Mouse (Mus musculus): ENCODE data around the gene Gjd3.

- TF ChIP-seq CTCF (IDR thresholded peaks at IDR 0.05; ENCODE audit: extremely low read depth, insufficient read depth, insufficient read length, insufficient replicate concordance) (no peak), POLR2A (IDR thresholded peaks at IDR 0.05; ENCODE audit: low read depth, low read length) (no peak)
These were observed 32.8 kb downstream of the Gjd3 start for GRCm38 (mm10) chr11:98949958-98950460.

Measured in spleen, adult 2 months (tissue).